Mouse (Mus musculus): Measurements from ENCODE around the gene Ccn2.

The Ccn2 gene

GRCm38 (mm10) chr10:24603035-24603434 is 7.8 kb downstream of the Ccn2 start:
- 85% methylated on average over 2 of the region's 2 CpGs for WGBS

GRCm38 (mm10) chr10:24609146-24609545 is 13.9 kb downstream of the Ccn2 start:
- 96% methylated on average over 3 of the region's 3 CpGs for WGBS

- WGBS = 70% methylated on average over 9 of the region's 9 CpGs
Observed at GRCm38 (mm10) chr10:24609766-24610165, 14.5 kb downstream of the Ccn2 start.

DNA sequence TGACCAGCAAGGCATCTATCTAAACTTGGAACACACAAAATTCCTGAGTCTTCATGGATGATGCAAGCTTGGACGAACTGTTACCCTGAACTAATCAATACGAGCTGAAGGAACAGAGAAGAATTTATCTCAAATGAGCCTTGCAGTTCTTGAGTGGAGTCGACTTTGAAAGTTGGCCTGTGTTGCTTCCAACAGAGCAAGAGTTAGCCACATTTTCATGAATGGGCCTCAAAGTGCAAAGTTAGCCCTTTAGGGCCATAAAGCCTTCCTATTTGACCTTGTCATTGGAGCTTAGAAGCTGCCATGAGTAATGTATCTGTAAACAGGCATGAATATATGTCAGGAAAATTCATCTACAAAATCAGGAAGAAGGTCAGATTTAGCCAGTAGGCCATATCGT is 19.5 kb downstream of the Ccn2 start:
- 97% methylated on average over 4 of the region's 4 CpGs for WGBS

DNA sequence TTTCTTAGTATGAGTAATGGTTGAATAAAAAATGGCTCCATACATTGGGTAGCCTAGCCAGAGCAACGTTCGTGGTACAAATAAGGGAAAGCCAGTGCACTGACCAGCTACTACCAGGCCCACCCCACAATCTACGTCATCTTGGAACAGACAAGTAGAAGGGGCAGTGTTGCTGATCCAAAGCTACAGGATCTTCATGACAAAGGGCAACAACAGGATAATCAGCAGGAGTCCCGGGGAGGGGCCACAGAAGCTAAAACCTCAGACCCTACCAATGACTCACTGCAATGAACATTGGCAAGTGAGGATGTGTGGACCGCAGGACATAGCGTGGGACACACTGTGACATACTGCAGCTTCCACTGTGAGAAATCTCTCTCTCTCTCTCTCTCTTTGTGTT is 20.6 kb downstream of the Ccn2 start:
- 90% methylated on average over 6 of the region's 6 CpGs for WGBS

- WGBS = 100% methylated on average over 1 of the region's 1 CpGs
Observed at GRCm38 (mm10) chr10:24616572-24616971, 21.3 kb downstream of the Ccn2 start.

- WGBS = 31% methylated on average over 9 of the region's 9 CpGs
Observed at GRCm38 (mm10) chr10:24621572-24621971, 26.3 kb downstream of the Ccn2 start.

- 27% methylated on average over 7 of the region's 7 CpGs for WGBS
Observed at GRCm38 (mm10) chr10:24622586-24622985, 27.3 kb downstream of the Ccn2 start.

DNA sequence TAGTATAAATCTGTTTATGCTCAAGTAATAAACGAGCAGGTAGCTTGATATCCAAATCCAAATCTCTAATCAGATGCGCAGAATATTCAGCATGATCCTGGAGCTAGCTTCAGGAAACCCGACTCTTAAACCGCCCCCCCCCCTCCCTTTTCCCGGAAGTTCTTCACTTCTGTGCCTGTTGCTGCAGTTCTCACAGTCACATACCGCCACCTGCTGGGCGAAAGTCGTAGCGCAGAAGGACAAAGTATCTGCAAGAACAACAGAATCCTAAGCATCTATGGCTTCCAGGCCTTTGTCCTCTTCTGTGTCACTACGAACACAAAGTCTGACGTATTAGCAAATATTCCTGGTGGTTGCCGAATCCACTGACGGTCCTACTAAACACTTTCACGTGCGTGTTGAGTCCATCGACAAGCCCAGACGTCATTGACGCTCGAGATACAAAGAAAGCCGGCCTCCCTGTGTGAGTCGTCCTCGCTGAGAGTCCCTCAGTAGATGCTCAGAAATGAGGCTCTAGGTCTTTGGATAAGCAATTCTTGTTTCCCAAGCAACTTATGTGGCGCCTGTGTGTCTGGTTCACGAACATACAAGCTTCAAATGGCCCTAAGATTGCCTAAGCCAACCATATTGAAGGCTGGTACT is 29.9 kb downstream of the Ccn2 start:
- WGBS = 37% methylated on average over 24 of the region's 24 CpGs

GRCm38 (mm10) chr10:24627262-24627661 is 32.0 kb downstream of the Ccn2 start:
- WGBS = 78% methylated on average over 12 of the region's 12 CpGs

GRCm38 (mm10) chr10:24628466-24628865 is 33.2 kb downstream of the Ccn2 start:
- 87% methylated on average over 9 of the region's 9 CpGs for WGBS

GRCm38 (mm10) chr10:24629086-24629720 is 34.0 kb downstream of the Ccn2 start:
- WGBS = 81% methylated on average over 9 of the region's 9 CpGs

GRCm38 (mm10) chr10:24630469-24631081 is 35.3 kb downstream of the Ccn2 start:
- 18% methylated on average over 18 of the region's 18 CpGs for WGBS

DNA sequence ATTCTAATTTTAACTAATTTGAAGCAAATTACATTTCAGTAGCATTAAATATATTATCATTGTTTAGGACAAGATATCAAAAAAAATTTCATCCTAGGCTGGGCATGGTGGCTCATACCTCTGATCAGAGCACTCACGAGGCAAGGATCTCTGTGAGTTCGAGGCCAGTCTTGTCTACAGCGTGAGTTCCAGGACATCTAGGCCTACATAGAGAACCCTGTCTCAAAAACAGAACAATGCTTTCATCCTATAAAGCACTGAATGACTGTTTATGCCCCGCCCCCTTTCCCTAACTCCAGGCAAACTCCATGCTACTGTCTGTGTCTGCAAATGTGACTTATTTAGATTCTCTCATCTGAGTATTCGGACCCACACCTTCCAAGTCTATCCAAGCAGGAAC is 35.9 kb downstream of the Ccn2 start:
- WGBS = 91% methylated on average over 5 of the region's 5 CpGs

- WGBS = 60% methylated on average over 9 of the region's 9 CpGs
Observed at GRCm38 (mm10) chr10:24634288-24634687, 39.0 kb downstream of the Ccn2 start.

- WGBS = 87% methylated on average over 11 of the region's 11 CpGs
Observed at GRCm38 (mm10) chr10:24635331-24635815, 40.1 kb downstream of the Ccn2 start.

GRCm38 (mm10) chr10:24635884-24636283 is 40.6 kb downstream of the Ccn2 start:
- WGBS = 93% methylated on average over 10 of the region's 10 CpGs

GRCm38 (mm10) chr10:24636986-24637385 is 41.7 kb downstream of the Ccn2 start:
- WGBS = 95% methylated on average over 2 of the region's 2 CpGs

DNA sequence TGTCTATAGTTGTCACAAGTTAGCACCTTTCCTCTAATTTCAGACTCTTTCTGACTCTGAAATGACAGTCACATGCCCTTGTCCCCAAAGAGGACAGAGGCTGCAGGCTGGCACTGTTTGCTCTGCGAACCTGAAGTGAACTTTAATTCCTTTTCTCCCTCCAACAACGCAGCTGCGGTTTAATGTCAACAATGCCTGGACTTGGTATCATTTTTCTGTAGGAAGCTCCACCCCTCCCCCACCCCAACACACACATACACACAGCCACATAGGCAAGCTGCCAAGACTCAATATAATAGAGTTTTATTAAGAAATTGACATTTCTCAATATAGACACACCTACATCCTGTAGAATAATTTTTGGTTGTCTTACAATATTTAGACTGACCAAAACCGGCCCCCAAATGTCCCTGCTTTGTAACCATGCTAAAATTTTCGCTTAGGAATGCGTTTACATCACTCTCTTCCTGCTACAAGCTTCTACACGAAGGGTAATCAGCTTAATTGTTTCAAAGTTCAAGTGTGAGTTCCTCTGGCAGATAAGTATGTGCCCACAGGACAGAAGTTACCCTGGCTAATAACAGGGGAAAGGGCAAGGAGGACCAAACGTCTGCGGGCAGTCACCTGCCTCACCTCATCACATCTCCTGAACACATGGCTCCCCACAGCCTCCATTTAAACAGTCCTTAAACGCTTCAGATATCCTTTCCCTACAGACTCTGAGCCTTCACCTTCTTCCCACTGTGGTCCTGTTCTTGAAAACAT is 43.2 kb downstream of the Ccn2 start:
- WGBS = 69% methylated on average over 10 of the region's 10 CpGs

DNA sequence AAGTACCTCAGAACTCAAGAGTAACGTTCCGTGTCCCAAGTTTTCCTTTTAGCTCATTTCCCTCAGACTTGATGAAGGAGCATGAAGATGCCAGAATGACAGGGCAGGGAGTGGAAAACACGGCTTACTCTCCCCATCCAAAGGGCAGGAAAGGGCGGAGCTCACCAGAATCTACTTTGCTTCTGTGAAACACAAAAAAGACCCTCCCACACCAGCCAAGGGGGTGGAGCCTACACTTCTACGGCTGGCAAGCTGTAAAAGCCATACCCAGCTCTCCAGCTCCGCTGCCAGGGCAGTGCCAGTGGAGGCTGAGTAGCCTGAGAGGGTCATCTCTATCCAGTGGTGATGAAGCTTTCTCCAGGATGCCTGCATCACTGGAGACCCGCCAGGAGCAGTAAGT is 44.4 kb downstream of the Ccn2 start:
- WGBS = 76% methylated on average over 7 of the region's 7 CpGs

- 76% methylated on average over 6 of the region's 6 CpGs for WGBS
Observed at GRCm38 (mm10) chr10:24640186-24640875, 45.1 kb downstream of the Ccn2 start.
